16 mouse cellular contexts compared by ENCODE assay signal in genomic region chr7:84618951-84619350, GRCm38 (mm10). TPM values are rescaled to one million over a fixed set of nuclear protein-coding genes. Genes with fewer than 3 reads are reported as not detected.
"Had no signal": no experiment of that assay in that cellular context is flagged by ENCODE, and none has a peak within 500 bp of the region (broad histone marks: within the 10 kb centered on the region; RNA-seq: fewer than 3 reads in every experiment).

No protein-coding gene starts in this region.

- H3K27me3 ChIP-seq: limb, embryonic 13.5 days; liver, embryonic 13.5 days; stomach, embryonic 15.5 days had no signal

- DNase-seq: kidney, postnatal 25 days; layer of hippocampus, adult 9-11 months; liver; liver, embryonic 13.5 days; lung, adult 2 months; midbrain, embryonic 14.5 days; right cerebral cortex, postnatal 25 days; spleen, adult 18-20 months; thymus, postnatal 25 days had no signal

- H3K4me1 ChIP-seq: limb, embryonic 10.5 days; limb, embryonic 13.5 days; stomach, embryonic 15.5 days had no signal

- H3K9me3 ChIP-seq: limb, embryonic 10.5 days; limb, embryonic 13.5 days; liver, embryonic 13.5 days; stomach, embryonic 15.5 days had no signal

- H3K9ac ChIP-seq: limb, embryonic 13.5 days; liver, embryonic 13.5 days; stomach, embryonic 15.5 days had no signal

- H3K27ac ChIP-seq: kidney, postnatal 0 days; layer of hippocampus, adult 2 months; limb, embryonic 10.5 days; limb, embryonic 13.5 days; liver, embryonic 13.5 days; macrophage; stomach, embryonic 15.5 days had no signal

- H3K4me3 ChIP-seq: layer of hippocampus, adult 2 months; limb, embryonic 10.5 days; limb, embryonic 13.5 days; liver, embryonic 13.5 days; stomach, embryonic 15.5 days had no signal

- H3K4me2 ChIP-seq: limb, embryonic 13.5 days; liver, embryonic 13.5 days; stomach, embryonic 15.5 days had no signal

RNA-seq across cellular contexts. Expression of gene Fah, which starts 12.4 kb away (rescaled TPM):
- total RNA-seq: megakaryocyte, adult 5-6 weeks had no signal
